Mouse (Mus musculus): ENCODE measurements around the gene Arhgef18.

Arhgef18 gene

GRCm38 (mm10) chr8:3397597-3397996, 4.8 kb downstream of the Arhgef18 start:
- DNase-seq: peak; percentile 45

GRCm38 (mm10) chr8:3400509-3400908, 7.7 kb downstream of the Arhgef18 start:
- no peak for DNase-seq

GRCm38 (mm10) chr8:3407417-3407816, 14.6 kb downstream of the Arhgef18 start:
- DNase-seq: no peak

GRCm38 (mm10) chr8:3411085-3411484, 18.3 kb downstream of the Arhgef18 start:
- no peak for DNase-seq

- DNase-seq: peak; percentile 71
These were observed 19.1 kb downstream of the Arhgef18 start for GRCm38 (mm10) chr8:3411901-3412301.

- DNase-seq: no peak
These were observed 20.0 kb downstream of the Arhgef18 start for GRCm38 (mm10) chr8:3412816-3413215.

- no peak for DNase-seq
These were observed 21.9 kb downstream of the Arhgef18 start for GRCm38 (mm10) chr8:3414639-3415190.

GRCm38 (mm10) chr8:3415259-3415658, 22.5 kb downstream of the Arhgef18 start:
- DNase-seq: no peak

- no peak for DNase-seq
These were observed 22.9 kb downstream of the Arhgef18 start for GRCm38 (mm10) chr8:3415661-3416060.

GRCm38 (mm10) chr8:3416846-3417245, 24.0 kb downstream of the Arhgef18 start:
- no peak for DNase-seq

- DNase-seq: no peak
These were observed 24.6 kb downstream of the Arhgef18 start for GRCm38 (mm10) chr8:3417455-3417854.

GRCm38 (mm10) chr8:3418101-3418500, 25.3 kb downstream of the Arhgef18 start:
- peak; percentile 63 for DNase-seq

- no peak for DNase-seq
These were observed 27.4 kb downstream of the Arhgef18 start for GRCm38 (mm10) chr8:3420105-3420706.

GRCm38 (mm10) chr8:3421507-3421906, 28.7 kb downstream of the Arhgef18 start:
- DNase-seq: no peak

- peak; percentile 46 for DNase-seq
These were observed 32.4 kb downstream of the Arhgef18 start for GRCm38 (mm10) chr8:3425217-3425616.

- DNase-seq: peak; percentile 36
These were observed 33.4 kb downstream of the Arhgef18 start for GRCm38 (mm10) chr8:3426211-3426610.

- DNase-seq: no peak
These were observed 35.6 kb downstream of the Arhgef18 start for GRCm38 (mm10) chr8:3428426-3428825.

- DNase-seq: peak; percentile 78
These were observed 37.2 kb downstream of the Arhgef18 start for GRCm38 (mm10) chr8:3429966-3430365.

GRCm38 (mm10) chr8:3431113-3431512, 38.3 kb downstream of the Arhgef18 start:
- DNase-seq: no peak

- DNase-seq: no peak
These were observed 43.7 kb downstream of the Arhgef18 start for GRCm38 (mm10) chr8:3436492-3436891.

GRCm38 (mm10) chr8:3439510-3439909, 46.7 kb downstream of the Arhgef18 start:
- DNase-seq: no peak

GRCm38 (mm10) chr8:3449226-3449625, 56.4 kb downstream of the Arhgef18 start:
- DNase-seq: no peak

- DNase-seq: peak; percentile 50
These were observed 57.9 kb downstream of the Arhgef18 start for GRCm38 (mm10) chr8:3450670-3451069.

GRCm38 (mm10) chr8:3451992-3452391, 59.2 kb downstream of the Arhgef18 start:
- no peak for DNase-seq

- DNase-seq: no peak
These were observed 70.4 kb downstream of the Arhgef18 start for GRCm38 (mm10) chr8:3463248-3463647.
